Mouse (Mus musculus) forebrain, embryonic 14.5 days (tissue): ENCODE results near the gene Nono. TPM values are rescaled to one million over a fixed set of nuclear protein-coding genes. Genes with fewer than 3 reads are reported as not detected.
A peak's percentile ranks its signal among the peaks of the same experiment; 100 is the strongest.

ENCODE experiments used
- ATAC-seq: fragments of 200-750 bp; cut with Nextera tagmentation; 2 replicates; pipeline ENCODE4 v1.8.0; 2017; ENCODE audit warnings: mild to moderate bottlenecking, moderate library complexity
- DNase-seq: peaks from one replicate; pipeline ENCODE4 v3.0.0-alpha.2; 2015; ENCODE audit warnings: low spot score
- H3K27ac ChIP-seq: fragments of 300-500 bp; sonication (generic); 2 replicates; pipeline ENCODE4 v1.5.1; 2014; ENCODE audit warnings: low read depth, mild to moderate bottlenecking, control low read depth, low read length, moderate library complexity
- H3K27me3 ChIP-seq: fragments of 300-500 bp; sonication (generic); replicated peaks from 2 replicates; pipeline ENCODE4 v1.6.1; 2014; ENCODE audit warnings: low read length, control low read depth, mixed read lengths; ENCODE audit not compliant: control insufficient read depth, insufficient read depth
- H3K36me3 ChIP-seq: fragments of 300-500 bp; sonication (generic); 2 replicates; pipeline ENCODE4 v1.6.1; 2014; ENCODE audit warnings: low read length, control low read depth; ENCODE audit not compliant: control insufficient read depth, insufficient read depth
- H3K4me1 ChIP-seq: fragments of 300-500 bp; sonication (generic); 2 replicates; pipeline ENCODE4 v1.6.1; 2014; ENCODE audit warnings: antibody characterized with exemption, low read length, control low read depth; ENCODE audit not compliant: control insufficient read depth, insufficient read depth
- H3K4me2 ChIP-seq: fragments of 300-500 bp; sonication (generic); 2 replicates; pipeline ENCODE4 v1.6.1; 2014; ENCODE audit warnings: mild to moderate bottlenecking, control low read depth, low read length
- H3K4me3 ChIP-seq: fragments of 300-500 bp; sonication (generic); 2 replicates; pipeline ENCODE4 v1.5.1; 2014; ENCODE audit warnings: low read depth, low read length, control low read depth
- H3K9ac ChIP-seq: fragments of 300-500 bp; sonication (generic); 2 replicates; pipeline ENCODE4 v1.6.1; 2014; ENCODE audit warnings: mild to moderate bottlenecking, low read length, control low read depth, moderate library complexity
- H3K9me3 ChIP-seq: fragments of 300-500 bp; sonication (generic); replicated peaks from 2 replicates; pipeline ENCODE4 v1.6.1; 2016; ENCODE audit warnings: low read length, control low read depth, mixed read lengths; ENCODE audit not compliant: control insufficient read depth
- WGBS: fragments of 180-500 bp; shearing (Covaris S2); extraction: QIAGEN DNeasy Blood & Tissue Kit; methylation state at CpG from one replicate; pipeline ENCODE4 v1.1.7; 2014; 5-methylcytosine and 5-hydroxymethylcytosine counted together
- polyA plus RNA-seq: library from polyadenylated mRNA; unstranded; fragments of >200 nt; fragmentation: Nextera tagmentation; extraction: Ambion mirVana; gene quantifications from 2 replicates; pipeline ENCODE4 v1.2.1, GENCODE M21; 2014

Nono gene
- polyA plus RNA-seq, 1 experiment from 2014 or later: 489 TPM

- H3K4me3 ChIP-seq: peak overlapping the region; percentile 50
- ATAC-seq: peak; percentile 50
- 39% methylated on average over 32 of the region's 36 CpGs for WGBS
Measured at GRCm38 (mm10) chrX:101418946-101419724, 10.0 kb upstream of the Nono start.

GRCm38 (mm10) chrX:101419725-101420699 lies 9.1 kb upstream of the Nono start:
- H3K36me3 ChIP-seq: 0 out of 2 replicates have a peak, but pooled peaks cover 6% of the 10 kb centered on the region
- no peaks in the 10 kb centered on the region for H3K27me3 ChIP-seq
- DNase-seq (peak; percentile 94), ATAC-seq (peak; percentile 98)
- peak overlapping the region; percentile 58 for H3K4me2 ChIP-seq
- peak overlapping the region; percentile 71 for H3K27ac ChIP-seq
- WGBS: 35% methylated on average over 50 of the region's 54 CpGs
- H3K4me3 ChIP-seq: peak overlapping the region; percentile 50
- no peaks in the 10 kb centered on the region for H3K9me3 ChIP-seq
- H3K9ac ChIP-seq: peak overlapping the region; percentile 68
- H3K4me1 ChIP-seq: peaks cover 2% of the 10 kb centered on the region; the same call in 1 of the 2 replicates

More at GRCm38 (mm10) chrX:101418946-101419724, 10.0 kb upstream of the Nono start:
- Histone ChIP-seq H3K4me1 (peaks cover 2% of the 10 kb centered on the region; the same call in 1 of the 2 replicates), H3K27me3 (no peaks in the 10 kb centered on the region), H3K27ac (peak overlapping the region; percentile 66; the same call in 1 of the 2 replicates), H3K4me2 (peak overlapping the region; percentile 58), H3K36me3 (peaks cover 11% of the 10 kb centered on the region; the same call in 1 of the 2 replicates), H3K9ac (peak overlapping the region; percentile 68), H3K9me3 (no peaks in the 10 kb centered on the region)
- peak; percentile 38 for DNase-seq

GRCm38 (mm10) chrX:101420700-101421095 lies 8.4 kb upstream of the Nono start, which contains the start of gene Zmym3:
Gene Zmym3, minus strand, starts transcription at chrX:101420849.
- DNase-seq (peak; percentile 8), ATAC-seq (no peak)
- H3K9ac ChIP-seq: peak within 1 kb of the TSS; percentile 68
- H3K9me3 ChIP-seq: no peaks in the 10 kb centered on the region
- H3K4me1 ChIP-seq: peaks cover 2% of the 10 kb centered on the region; the same call in 1 of the 2 replicates
- H3K36me3 ChIP-seq: 0 out of 2 replicates have a peak, but pooled peaks cover 1% of the 10 kb centered on the region
- H3K27ac ChIP-seq: peak within 1 kb of the TSS; percentile 71
- H3K27me3 ChIP-seq: no peaks in the 10 kb centered on the region
- H3K4me2 ChIP-seq: peak within 1 kb of the TSS; percentile 58
- peak within 1 kb of the TSS; percentile 50 for H3K4me3 ChIP-seq
- WGBS: 42% methylated on average over 4 of the region's 4 CpGs

- 87% methylated on average over 2 of the region's 2 CpGs for WGBS
- H3K4me2 ChIP-seq: no peak overlapping the region
- no peak overlapping the region for H3K27ac ChIP-seq
- H3K9me3 ChIP-seq: no peaks in the 10 kb centered on the region
- ATAC-seq (no peak), DNase-seq (no peak)
- H3K27me3 ChIP-seq: no peaks in the 10 kb centered on the region
- no peaks in the 10 kb centered on the region for H3K36me3 ChIP-seq
- peaks cover 2% of the 10 kb centered on the region; the same call in 1 of the 2 replicates for H3K4me1 ChIP-seq
- H3K9ac ChIP-seq: no peak overlapping the region
- no peak overlapping the region for H3K4me3 ChIP-seq
Measured at GRCm38 (mm10) chrX:101423462-101423861, 5.7 kb upstream of the Nono start.

GRCm38 (mm10) chrX:101427774-101428173 lies 1.3 kb upstream of the Nono start:
- Histone ChIP-seq H3K4me3 (no peak overlapping the region), H3K9me3 (no peaks in the 10 kb centered on the region)

GRCm38 (mm10) chrX:101428785-101429141 lies 355 bp upstream of the Nono start:
- Histone ChIP-seq H3K27ac (peak overlapping the region; percentile 82), H3K4me3 (peak overlapping the region; percentile 23), H3K4me2 (peak overlapping the region; percentile 47), H3K4me1 (no peaks in the 10 kb centered on the region; the same call in 1 of the 2 replicates), H3K9me3 (no peaks in the 10 kb centered on the region), H3K9ac (peak overlapping the region; percentile 48; the same call in 1 of the 2 replicates), H3K27me3 (no peaks in the 10 kb centered on the region), H3K36me3 (peaks cover 12% of the 10 kb centered on the region)
- DNase-seq (peak; percentile 49), ATAC-seq (peak; percentile 4; the same call in 1 of the 2 replicates)
- 29% methylated on average over 7 of the region's 7 CpGs for WGBS

More at GRCm38 (mm10) chrX:101427774-101428173, 1.3 kb upstream of the Nono start:
- DNase-seq (no peak), ATAC-seq (no peak)
- Histone ChIP-seq H3K27ac (no peak overlapping the region), H3K27me3 (no peaks in the 10 kb centered on the region), H3K4me2 (no peak overlapping the region), H3K9ac (no peak overlapping the region), H3K36me3 (peaks cover 7% of the 10 kb centered on the region), H3K4me1 (no peaks in the 10 kb centered on the region; the same call in 1 of the 2 replicates)
- 11% methylated on average over 1 of the region's 1 CpGs for WGBS

- Histone ChIP-seq H3K4me2 (peak overlapping the region; percentile 57), H3K36me3 (peaks cover 12% of the 10 kb centered on the region), H3K4me1 (no peaks in the 10 kb centered on the region; the same call in 1 of the 2 replicates), H3K9me3 (no peaks in the 10 kb centered on the region), H3K27me3 (no peaks in the 10 kb centered on the region), H3K9ac (peak overlapping the region; percentile 86), H3K27ac (peak overlapping the region; percentile 94), H3K4me3 (peak overlapping the region; percentile 65)
- ATAC-seq (no peak; the same call in 1 of the 2 replicates), DNase-seq (peak; percentile 52)
- WGBS: 33% methylated on average over 14 of the region's 14 CpGs
Measured at GRCm38 (mm10) chrX:101429976-101430375, 858 bp downstream of the Nono start.

- peaks cover 79% of the 10 kb centered on the region for H3K36me3 ChIP-seq
- H3K4me2 ChIP-seq: no peak within 1 kb of the TSS
- WGBS: 71% methylated on average over 4 of the region's 4 CpGs
Measured at GRCm38 (mm10) chrX:101448886-101449475, 19.9 kb downstream of the Nono start, which contains the start of gene Itgb1bp2. Gene Itgb1bp2, plus strand, starts transcription at chrX:101449088.

More at GRCm38 (mm10) chrX:101448886-101449475, 19.9 kb downstream of the Nono start, which contains the start of gene Itgb1bp2:
- ATAC-seq: no peak
- Histone ChIP-seq H3K9me3 (no peaks in the 10 kb centered on the region), H3K27ac (no peak within 1 kb of the TSS), H3K4me3 (no peak within 1 kb of the TSS), H3K4me1 (no peaks in the 10 kb centered on the region), H3K9ac (no peak within 1 kb of the TSS), H3K27me3 (no peaks in the 10 kb centered on the region)
- DNase-seq: no peak
